Mouse (Mus musculus) heart, adult 2 months (tissue): ENCODE results near the gene Cd300a.

Experiments used
- CTCF ChIP-seq: fragments of 200-600 bp; IDR thresholded peaks from 2 replicates; pipeline ENCODE4 v1.8.1; 2022; ENCODE audit warnings: antibody characterized with exemption, mild to moderate bottlenecking, moderate library complexity
- EP300 ChIP-seq: fragments of 200-500 bp; IDR thresholded peaks from 2 replicates; pipeline ENCODE4 v1.6.1; 2011; ENCODE audit warnings: low read depth, low read length, control low read depth; ENCODE audit not compliant: insufficient read depth

DNA sequence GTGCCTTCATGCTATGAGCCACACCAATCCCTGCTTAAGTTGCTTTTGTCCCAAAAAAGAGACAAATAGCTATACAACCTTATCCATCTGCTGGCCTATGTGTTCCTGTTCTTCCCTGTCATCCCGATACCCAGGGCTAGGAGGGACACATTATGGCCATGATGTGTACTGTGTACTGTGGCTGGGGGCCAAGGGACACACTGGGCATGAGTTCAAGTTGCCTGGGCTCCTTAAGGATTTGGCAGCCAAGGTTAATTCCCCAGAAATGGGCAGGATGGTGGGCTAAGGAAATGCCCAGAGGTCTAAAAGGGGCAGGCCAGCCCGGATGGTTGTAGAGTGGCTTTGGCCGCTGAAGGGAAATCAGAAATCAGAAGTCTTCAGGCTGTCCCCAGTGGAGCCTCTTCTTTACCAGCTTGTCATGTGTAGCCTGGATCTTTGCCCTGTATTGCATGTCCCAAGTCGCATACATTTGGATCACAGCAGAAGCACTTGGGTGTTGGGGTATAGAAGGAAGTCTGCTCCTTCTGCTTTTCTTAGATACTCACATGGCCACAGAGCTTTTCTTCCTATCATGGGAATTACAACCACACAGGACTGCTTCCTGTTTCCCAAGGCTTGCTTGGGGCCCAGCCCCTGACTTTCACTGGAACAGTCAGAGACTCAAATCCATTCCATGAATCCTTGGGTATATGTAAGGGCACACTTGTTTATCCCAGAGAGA, 5.3 kb upstream of the Cd300a start:
- TF ChIP-seq CTCF, result no peak
- TF ChIP-seq EP300, result no peak
